In genomic region chr11:83440081-83441064, GRCm38 (mm10) we compare ENCODE assay signal across 8 mouse cellular contexts. TPM values are rescaled to one million over a fixed set of nuclear protein-coding genes. Genes with fewer than 3 reads are reported as not detected.
DNase-seq lines count a peak whose midpoint lies in the region; ATAC-seq and TF ChIP-seq lines count a peak whose summit lies in the region.

No protein-coding gene starts in this region.

- TF ChIP-seq EP300 in heart, postnatal 0 days (IDR thresholded peaks at IDR 0.05; ENCODE audit: low read depth): no peak

- peak overlapping the region; percentile 84 for H3K4me2 ChIP-seq in forebrain, embryonic 13.5 days
- peak overlapping the region; percentile 79 for H3K4me2 ChIP-seq in heart, postnatal 0 days (ENCODE audit: low read depth, low read length)
- peak overlapping the region; percentile 95 for H3K4me2 ChIP-seq in liver, embryonic 15.5 days
- H3K4me2 ChIP-seq in neural tube, embryonic 11.5 days (ENCODE audit: low read depth): peak overlapping the region; percentile 90
- peak overlapping the region; percentile 96 for H3K4me2 ChIP-seq in stomach, embryonic 16.5 days (ENCODE audit: low read depth, low read length)

- DNase-seq in ES-CJ7 (ENCODE audit: low read depth, low spot score): peak; percentile 94
- DNase-seq in c-Kit-positive CD71-positive TER-119-positive erythroid progenitor cells, embryonic 14.5 days (ENCODE audit: low spot score): peak; percentile 89
- DNase-seq in heart, postnatal 0 days (ENCODE audit: low spot score): peak; percentile 80
- DNase-seq in kidney, postnatal 36 days: peak; percentile 87 to 95
- DNase-seq in neural tube, embryonic 11.5 days (ENCODE audit: low spot score): peak; percentile 96

- peak; percentile 96 for TF ChIP-seq CTCF in heart, postnatal 0 days (IDR thresholded peaks at IDR 0.05; ENCODE audit: low read depth)

- peak; percentile 94 for ATAC-seq in forebrain, embryonic 13.5 days
- peak; percentile 90 for ATAC-seq in heart, postnatal 0 days (ENCODE audit: insufficient read depth, low read depth)
- ATAC-seq in liver, embryonic 15.5 days (ENCODE audit: insufficient read depth): peak; percentile 90
- peak; percentile 95 for ATAC-seq in neural tube, embryonic 11.5 days (ENCODE audit: insufficient read depth, low FRiP score, low TSS enrichment)
- ATAC-seq in stomach, embryonic 16.5 days (ENCODE audit: insufficient read depth, low FRiP score): peak; percentile 90

- H3K4me1 ChIP-seq in forebrain, embryonic 13.5 days: peaks cover 7% of the 10 kb centered on the region; the same call in 1 of the 2 replicates
- peaks cover 16% of the 10 kb centered on the region for H3K4me1 ChIP-seq in heart, postnatal 0 days (ENCODE audit: control insufficient read depth, insufficient read depth)
- H3K4me1 ChIP-seq in liver, embryonic 15.5 days (replicated peaks): peaks cover 30% of the 10 kb centered on the region
- H3K4me1 ChIP-seq in neural tube, embryonic 11.5 days (ENCODE audit: control insufficient read depth, insufficient read depth, low read length): no peaks in the 10 kb centered on the region
- peaks cover 5% of the 10 kb centered on the region; the same call in 1 of the 2 replicates for H3K4me1 ChIP-seq in stomach, embryonic 16.5 days (ENCODE audit: control insufficient read depth, insufficient read depth, low read length)

- peaks cover 45% of the 10 kb centered on the region for H3K27me3 ChIP-seq in forebrain, embryonic 13.5 days
- H3K27me3 ChIP-seq in heart, postnatal 0 days (ENCODE audit: control insufficient read depth, insufficient read depth, low read length): peaks cover 39% of the 10 kb centered on the region
- peaks cover 67% of the 10 kb centered on the region for H3K27me3 ChIP-seq in liver, embryonic 15.5 days
- H3K27me3 ChIP-seq in neural tube, embryonic 11.5 days (ENCODE audit: control insufficient read depth, insufficient read depth, low read length): peaks cover 44% of the 10 kb centered on the region
- peaks cover 40% of the 10 kb centered on the region for H3K27me3 ChIP-seq in stomach, embryonic 16.5 days (ENCODE audit: control insufficient read depth, insufficient read depth, low read length)

- peak overlapping the region; percentile 60 for H3K4me3 ChIP-seq in forebrain, embryonic 13.5 days
- peak overlapping the region; percentile 54 for H3K4me3 ChIP-seq in heart, postnatal 0 days (ENCODE audit: low read depth, low read length)
- peak overlapping the region; percentile 71 for H3K4me3 ChIP-seq in liver, embryonic 15.5 days (replicated peaks)
- peak overlapping the region; percentile 48 for H3K4me3 ChIP-seq in neural tube, embryonic 11.5 days (ENCODE audit: low read depth, low read length)
- peak overlapping the region; percentile 74 for H3K4me3 ChIP-seq in stomach, embryonic 16.5 days (replicated peaks; ENCODE audit: low read length)

- H3K9ac ChIP-seq in forebrain, embryonic 13.5 days: peak overlapping the region; percentile 73
- peak overlapping the region; percentile 51 for H3K9ac ChIP-seq in heart, postnatal 0 days (replicated peaks; ENCODE audit: low read depth, low read length)
- H3K9ac ChIP-seq in liver, embryonic 15.5 days: peak overlapping the region; percentile 65
- H3K9ac ChIP-seq in neural tube, embryonic 11.5 days (ENCODE audit: low read length): peak overlapping the region; percentile 49
- H3K9ac ChIP-seq in stomach, embryonic 16.5 days (ENCODE audit: low read length): peak overlapping the region; percentile 72

- H3K36me3 ChIP-seq in forebrain, embryonic 13.5 days (ENCODE audit: poor library complexity, severe bottlenecking): no peaks in the 10 kb centered on the region
- no peaks in the 10 kb centered on the region for H3K36me3 ChIP-seq in heart, postnatal 0 days (replicated peaks; ENCODE audit: control insufficient read depth, insufficient read depth, low read length)
- no peaks in the 10 kb centered on the region for H3K36me3 ChIP-seq in liver, embryonic 15.5 days (replicated peaks)
- no peaks in the 10 kb centered on the region for H3K36me3 ChIP-seq in neural tube, embryonic 11.5 days (ENCODE audit: control insufficient read depth, insufficient read depth, low read length)
- H3K36me3 ChIP-seq in stomach, embryonic 16.5 days (ENCODE audit: control insufficient read depth, insufficient read depth, low read length): no peaks in the 10 kb centered on the region

- no peaks in the 10 kb centered on the region for H3K9me3 ChIP-seq in forebrain, embryonic 13.5 days (replicated peaks)
- no peaks in the 10 kb centered on the region for H3K9me3 ChIP-seq in heart, postnatal 0 days (replicated peaks; ENCODE audit: control insufficient read depth, low read length)
- no peaks in the 10 kb centered on the region for H3K9me3 ChIP-seq in liver, embryonic 15.5 days (replicated peaks)
- no peaks in the 10 kb centered on the region for H3K9me3 ChIP-seq in neural tube, embryonic 11.5 days (ENCODE audit: control insufficient read depth, low read length)
- H3K9me3 ChIP-seq in stomach, embryonic 16.5 days (replicated peaks; ENCODE audit: control insufficient read depth, low read length): no peaks in the 10 kb centered on the region

- no peak overlapping the region for H3K27ac ChIP-seq in forebrain, embryonic 13.5 days
- peak overlapping the region; percentile 54; the same call in 1 of the 2 replicates for H3K27ac ChIP-seq in heart, postnatal 0 days (ENCODE audit: low read depth)
- H3K27ac ChIP-seq in liver, embryonic 15.5 days (replicated peaks): no peak overlapping the region; the same call in 1 of the 2 replicates
- no peak overlapping the region for H3K27ac ChIP-seq in neural tube, embryonic 11.5 days (ENCODE audit: low read depth, low read length)
- no peak overlapping the region for H3K27ac ChIP-seq in stomach, embryonic 16.5 days (ENCODE audit: low read length)

- under 1% methylated on average over 60 of the region's 75 CpGs for WGBS in forebrain, embryonic 13.5 days
- under 1% methylated on average over 61 of the region's 75 CpGs for WGBS in heart, postnatal 0 days
- WGBS in liver, embryonic 15.5 days (ENCODE audit: insufficient replicate concordance): under 1% methylated on average over 67 of the region's 75 CpGs
- whole genome bisulfite sequencing in neural tube, embryonic 11.5 days: under 1% methylated on average over 67 of the region's 75 CpGs
- WGBS in stomach, embryonic 16.5 days: under 1% methylated on average over 63 of the region's 75 CpGs

RNA-seq across cellular contexts. Expression of gene 1700020L24Rik, which starts 2.9 kb away (rescaled TPM):
- not detected in 2 replicates for polyA plus RNA-seq in forebrain, embryonic 13.5 days (2015; fragmentation: Nextera tagmentation; extraction: Ambion mirVana)
- 4.2 TPM in 1 of 2 replicates, not detected in the other for total RNA-seq in heart, postnatal 0 days (2014; rRNA removed; ENCODE audit: low replicate concordance)
- 0.81 and 1.1 TPM in 2 replicates for polyA plus RNA-seq in heart, postnatal 0 days (2015; fragmentation: Nextera tagmentation; extraction: Ambion mirVana)
- 2.3 and 2.7 TPM in 2 replicates for polyA plus RNA-seq in liver, embryonic 15.5 days (2015; fragmentation: Nextera tagmentation; extraction: Ambion mirVana)
- polyA plus RNA-seq in neural tube, embryonic 11.5 days (2014; fragmentation: Nextera tagmentation; extraction: Ambion mirVana): 0.31 and 0.92 TPM in 2 replicates
- 0.21 TPM in 1 of 2 replicates, not detected in the other for polyA plus RNA-seq in stomach, embryonic 16.5 days (2015; fragmentation: Nextera tagmentation; extraction: Ambion mirVana)

RNA-seq across cellular contexts. Expression of gene Gas2l2, which starts 11.1 kb away (rescaled TPM):
- polyA plus RNA-seq in forebrain, embryonic 13.5 days (2015; fragmentation: Nextera tagmentation; extraction: Ambion mirVana): 0.21 and 0.30 TPM in 2 replicates
- total RNA-seq in heart, postnatal 0 days (2014; rRNA removed; ENCODE audit: low replicate concordance): not detected in 2 replicates
- polyA plus RNA-seq in heart, postnatal 0 days (2015; fragmentation: Nextera tagmentation; extraction: Ambion mirVana): 0.15 TPM in 1 of 2 replicates, not detected in the other
- polyA plus RNA-seq in liver, embryonic 15.5 days (2015; fragmentation: Nextera tagmentation; extraction: Ambion mirVana): not detected in 2 replicates
- polyA plus RNA-seq in neural tube, embryonic 11.5 days (2014; fragmentation: Nextera tagmentation; extraction: Ambion mirVana): 0.08 TPM in 1 of 2 replicates, not detected in the other
- polyA plus RNA-seq in stomach, embryonic 16.5 days (2015; fragmentation: Nextera tagmentation; extraction: Ambion mirVana): 0.14 TPM in 2 replicates

RNA-seq across cellular contexts. Expression of gene Mmp28, which starts 22.5 kb away (rescaled TPM):
- 2.5 TPM in 2 replicates for polyA plus RNA-seq in forebrain, embryonic 13.5 days (2015; fragmentation: Nextera tagmentation; extraction: Ambion mirVana)
- 7.8 and 24.7 TPM in 2 replicates for total RNA-seq in heart, postnatal 0 days (2014; rRNA removed; ENCODE audit: low replicate concordance)
- polyA plus RNA-seq in heart, postnatal 0 days (2015; fragmentation: Nextera tagmentation; extraction: Ambion mirVana): 3.7 and 4.3 TPM in 2 replicates
- polyA plus RNA-seq in liver, embryonic 15.5 days (2015; fragmentation: Nextera tagmentation; extraction: Ambion mirVana): 0.39 and 0.41 TPM in 2 replicates
- 3.1 and 3.2 TPM in 2 replicates for polyA plus RNA-seq in neural tube, embryonic 11.5 days (2014; fragmentation: Nextera tagmentation; extraction: Ambion mirVana)
- polyA plus RNA-seq in stomach, embryonic 16.5 days (2015; fragmentation: Nextera tagmentation; extraction: Ambion mirVana): 3.3 and 4.3 TPM in 2 replicates

RNA-seq across cellular contexts. Expression of gene Rasl10b, which starts 31.4 kb away (rescaled TPM):
- 6.5 and 9.9 TPM in 2 replicates for polyA plus RNA-seq in forebrain, embryonic 13.5 days (2015; fragmentation: Nextera tagmentation; extraction: Ambion mirVana)
- 31.1 and 45.3 TPM in 2 replicates for total RNA-seq in heart, postnatal 0 days (2014; rRNA removed; ENCODE audit: low replicate concordance)
- 7.9 and 9.2 TPM in 2 replicates for polyA plus RNA-seq in heart, postnatal 0 days (2015; fragmentation: Nextera tagmentation; extraction: Ambion mirVana)
- 0.12 and 0.22 TPM in 2 replicates for polyA plus RNA-seq in liver, embryonic 15.5 days (2015; fragmentation: Nextera tagmentation; extraction: Ambion mirVana)
- 7.0 and 7.2 TPM in 2 replicates for polyA plus RNA-seq in neural tube, embryonic 11.5 days (2014; fragmentation: Nextera tagmentation; extraction: Ambion mirVana)
- 0.27 and 0.49 TPM in 2 replicates for polyA plus RNA-seq in stomach, embryonic 16.5 days (2015; fragmentation: Nextera tagmentation; extraction: Ambion mirVana)

RNA-seq across cellular contexts. Expression of gene Taf15, which starts 32.5 kb away (rescaled TPM):
- 20.5 and 21.3 TPM in 2 replicates for polyA plus RNA-seq in forebrain, embryonic 13.5 days (2015; fragmentation: Nextera tagmentation; extraction: Ambion mirVana)
- 1.6 and 6.0 TPM in 2 replicates for total RNA-seq in heart, postnatal 0 days (2014; rRNA removed; ENCODE audit: low replicate concordance)
- 4.2 and 4.7 TPM in 2 replicates for polyA plus RNA-seq in heart, postnatal 0 days (2015; fragmentation: Nextera tagmentation; extraction: Ambion mirVana)
- 3.7 and 3.9 TPM in 2 replicates for polyA plus RNA-seq in liver, embryonic 15.5 days (2015; fragmentation: Nextera tagmentation; extraction: Ambion mirVana)
- 9.1 TPM in 2 replicates for polyA plus RNA-seq in neural tube, embryonic 11.5 days (2014; fragmentation: Nextera tagmentation; extraction: Ambion mirVana)
- polyA plus RNA-seq in stomach, embryonic 16.5 days (2015; fragmentation: Nextera tagmentation; extraction: Ambion mirVana): 9.7 TPM in 2 replicates
